In the genomic region with DNA sequence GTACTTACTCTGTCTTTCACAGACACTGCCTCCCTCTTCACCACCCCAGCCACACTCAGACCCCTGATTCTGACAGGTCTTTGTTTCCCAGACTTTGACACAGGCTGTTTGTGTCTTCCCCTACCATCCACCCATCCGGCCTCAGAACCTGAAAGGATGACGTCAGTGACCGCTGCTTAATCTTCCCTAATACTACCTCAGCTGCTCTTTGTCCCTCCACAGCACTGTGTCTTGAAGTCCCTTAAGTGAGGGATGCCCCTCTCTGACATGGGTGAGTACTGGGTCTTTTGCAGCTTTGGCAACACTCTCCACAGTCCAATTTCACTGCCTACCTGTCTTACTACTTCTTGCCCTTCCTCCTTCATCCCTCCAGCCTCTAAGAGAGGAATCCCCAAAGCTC, we compare ENCODE assay signal across 12 mouse cellular contexts.
"Had no signal": no experiment of that assay in that cellular context is flagged by ENCODE, and none has a peak within 500 bp of the region (broad histone marks: within the 10 kb centered on the region; RNA-seq: fewer than 3 reads in every experiment).

No protein-coding gene starts in this region.

- H3K4me3 ChIP-seq: kidney, embryonic 15.5 days; left cerebral cortex, adult 2 months; liver, embryonic 15.5 days; stomach, embryonic 15.5 days had no signal

- H3K9me3 ChIP-seq: kidney, embryonic 15.5 days; liver, embryonic 15.5 days; stomach, embryonic 15.5 days had no signal

- H3K9ac ChIP-seq: kidney, embryonic 15.5 days; liver, embryonic 15.5 days; stomach, embryonic 15.5 days had no signal

- H3K27ac ChIP-seq: kidney, embryonic 15.5 days; left cerebral cortex, adult 2 months; liver, embryonic 15.5 days; stomach, embryonic 15.5 days had no signal

- H3K4me2 ChIP-seq: kidney, embryonic 15.5 days; liver, embryonic 15.5 days; stomach, embryonic 15.5 days had no signal

- H3K36me3 ChIP-seq: kidney, embryonic 15.5 days; liver, embryonic 15.5 days; stomach, embryonic 15.5 days had no signal

- ATAC-seq: lung, postnatal 0 days had no signal

- DNase-seq: kidney, adult 2 months; kidney, postnatal 14 days; lung, adult 2 months; lung, postnatal 36 days; right cerebral cortex, postnatal 14 days; thymus, adult 18-20 months; thymus, postnatal 25 days had no signal

- H3K4me1 ChIP-seq: liver, embryonic 15.5 days had no signal
